Mouse (Mus musculus): ENCODE data around the gene Klrb1. TPM values are rescaled to one million over a fixed set of nuclear protein-coding genes. Genes with fewer than 3 reads are reported as not detected.
A peak's percentile ranks its signal among the peaks of the same experiment; 100 is the strongest.
"Not testable (repeated sequence)": the region's sequence is repeated elsewhere in the genome, so short reads cannot be mapped to it uniquely, and the experiment has no call there.

The Klrb1 gene
- total RNA-seq, 1 experiment, result not detected

DNA sequence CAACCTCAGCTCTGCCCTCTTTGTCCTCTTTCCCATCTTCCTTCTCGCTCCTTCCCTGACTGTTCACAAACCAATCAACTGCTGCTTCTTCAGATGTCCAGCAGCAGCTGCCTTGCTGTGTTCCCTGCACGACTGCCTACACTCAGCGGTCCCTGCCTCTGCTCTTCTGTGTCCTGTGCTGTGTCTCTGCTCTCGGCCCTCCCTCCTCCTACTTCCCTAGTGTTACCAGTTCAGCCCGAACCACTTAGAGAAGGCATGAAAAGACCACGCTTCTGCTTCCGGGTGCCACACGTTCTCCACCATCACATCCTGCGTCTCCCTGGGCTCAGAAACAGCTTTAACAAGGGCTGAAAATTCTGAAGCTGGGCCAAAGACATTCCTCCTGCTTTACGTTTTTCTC lies 31.4 kb upstream of the Klrb1 start:
- DNase-seq (ENCODE audit: low read depth, low spot score); H3K36me3 ChIP-seq (ENCODE audit: control insufficient read depth, insufficient read depth, low read length, poor library complexity, severe bottlenecking); H3K9me3 ChIP-seq (ENCODE audit: control insufficient read depth, insufficient read depth, low read depth, low read length); H3K27ac ChIP-seq (ENCODE audit: insufficient read depth, low read depth, low read length, poor library complexity, severe bottlenecking); H3K4me1 ChIP-seq (ENCODE audit: control insufficient read depth in 2 of 2, insufficient read depth in 2 of 2, low read length in 2 of 2, poor library complexity in 1 of 2); in situ Hi-C loops (cut with MboI; ENCODE audit: low sequenced_read_pairs in 2 of 2, unreplicated experiment in 2 of 2); H3K9ac ChIP-seq (ENCODE audit: insufficient read depth, low read depth, low read length, poor library complexity, severe bottlenecking): not testable (repeated sequence)
- 0 out of 4 replicates have a peak overlapping the region, but pooled peaks of 1 of the 2 experiments have one; percentile 3 for H3K4me3 ChIP-seq (ENCODE audit: insufficient read depth in 1 of 2, low read depth in 1 of 2, low read length in 2 of 2, poor library complexity in 1 of 2, severe bottlenecking in 1 of 2)

DNA sequence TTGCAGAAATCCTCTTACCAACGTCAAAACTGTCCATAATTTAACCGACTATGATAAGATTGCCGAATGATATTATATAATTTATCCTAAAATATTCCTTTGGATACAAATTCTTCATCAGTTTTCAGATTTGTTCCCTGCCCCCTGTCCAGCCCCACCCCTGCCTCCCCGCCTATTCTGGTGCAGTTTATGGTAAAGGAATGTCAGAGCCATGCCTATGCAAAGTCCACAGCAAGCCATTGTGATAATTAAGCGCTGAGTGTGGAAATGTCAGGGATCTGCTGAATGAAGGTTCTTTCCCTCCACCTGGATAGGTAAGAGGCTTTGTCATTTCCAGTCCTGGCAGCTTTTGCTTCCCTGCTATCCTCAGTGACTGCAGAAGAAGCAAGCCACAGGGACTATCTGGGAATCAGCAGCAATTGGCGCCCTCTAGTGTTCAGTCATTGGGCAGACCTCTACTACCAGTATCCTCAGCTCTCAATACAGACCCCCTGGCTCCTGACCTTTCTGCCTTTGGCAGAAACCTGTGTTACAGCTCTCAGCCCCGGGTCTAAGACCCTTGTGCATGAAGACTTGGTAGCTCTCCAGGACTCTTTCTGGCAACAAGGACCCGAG lies 30.9 kb upstream of the Klrb1 start:
- H3K27ac ChIP-seq (ENCODE audit: insufficient read depth, low read depth, low read length, poor library complexity, severe bottlenecking); H3K4me1 ChIP-seq (ENCODE audit: control insufficient read depth in 2 of 2, insufficient read depth in 2 of 2, low read length in 2 of 2, poor library complexity in 1 of 2); H3K36me3 ChIP-seq (ENCODE audit: control insufficient read depth, insufficient read depth, low read length, poor library complexity, severe bottlenecking); H3K9ac ChIP-seq (ENCODE audit: insufficient read depth, low read depth, low read length, poor library complexity, severe bottlenecking); in situ Hi-C loops (cut with MboI; ENCODE audit: low sequenced_read_pairs in 2 of 2, unreplicated experiment in 2 of 2); H3K4me3 ChIP-seq (ENCODE audit: insufficient read depth in 1 of 2, low read depth in 1 of 2, low read length in 2 of 2, poor library complexity in 1 of 2, severe bottlenecking in 1 of 2); DNase-seq (ENCODE audit: low read depth, low spot score); H3K9me3 ChIP-seq (ENCODE audit: control insufficient read depth, insufficient read depth, low read depth, low read length): not testable (repeated sequence)

DNA sequence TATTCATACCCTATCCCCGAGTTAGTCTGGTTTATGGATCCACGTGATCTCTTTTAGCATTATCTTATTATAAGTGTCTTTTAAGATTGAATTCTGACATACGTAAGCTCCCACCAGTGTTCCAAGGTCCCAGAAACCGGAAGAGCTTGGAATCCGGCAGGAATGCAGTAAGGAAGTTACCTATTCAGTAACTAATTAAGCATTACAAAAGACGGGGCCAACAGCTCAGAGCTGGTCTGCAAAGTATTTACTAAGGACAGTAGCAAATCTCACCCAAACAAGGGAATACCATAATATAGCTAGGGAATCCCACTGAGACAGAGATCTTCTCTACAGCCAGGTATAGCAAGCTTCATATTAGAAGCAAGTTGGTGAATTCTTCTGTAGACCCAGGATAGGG lies 24.1 kb upstream of the Klrb1 start:
- H3K36me3 ChIP-seq (ENCODE audit: control insufficient read depth, insufficient read depth, low read length, poor library complexity, severe bottlenecking); H3K4me3 ChIP-seq (ENCODE audit: insufficient read depth in 1 of 2, low read depth in 1 of 2, low read length in 2 of 2, poor library complexity in 1 of 2, severe bottlenecking in 1 of 2); H3K4me1 ChIP-seq (ENCODE audit: control insufficient read depth in 2 of 2, insufficient read depth in 2 of 2, low read length in 2 of 2, poor library complexity in 1 of 2); H3K9me3 ChIP-seq (ENCODE audit: control insufficient read depth, insufficient read depth, low read depth, low read length); DNase-seq (ENCODE audit: low read depth, low spot score); in situ Hi-C loops (cut with MboI; ENCODE audit: low sequenced_read_pairs in 2 of 2, unreplicated experiment in 2 of 2); H3K9ac ChIP-seq (ENCODE audit: insufficient read depth, low read depth, low read length, poor library complexity, severe bottlenecking): not testable (repeated sequence)
- 0 out of 2 replicates have a peak overlapping the region, but pooled peaks have one; percentile 52 for H3K27ac ChIP-seq (ENCODE audit: insufficient read depth, low read depth, low read length, poor library complexity, severe bottlenecking)

DNA sequence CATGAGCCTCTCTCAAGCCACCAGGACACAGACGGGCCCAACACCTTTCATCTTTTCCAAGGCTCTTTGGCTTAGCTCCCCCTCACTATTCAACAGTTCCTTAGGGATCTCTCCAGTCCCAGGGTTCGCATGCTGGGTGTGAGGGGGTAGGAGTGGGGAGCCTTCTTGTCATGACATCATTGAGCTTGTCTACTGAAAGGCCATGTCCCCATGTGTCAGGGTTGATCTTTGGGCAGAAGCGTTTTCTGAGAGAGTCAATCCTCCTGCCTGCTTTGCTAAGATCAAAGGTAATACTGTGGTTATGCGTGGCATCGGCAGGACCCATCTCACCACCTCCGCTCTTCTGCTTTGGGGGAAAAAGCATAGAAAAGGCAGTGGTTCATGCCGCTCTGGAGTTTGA lies 14.6 kb upstream of the Klrb1 start:
- Histone ChIP-seq H3K4me1 (ENCODE audit: control insufficient read depth in 2 of 2, insufficient read depth in 2 of 2, low read length in 2 of 2, poor library complexity in 1 of 2) (no peaks in the 10 kb centered on the region), H3K27ac (ENCODE audit: insufficient read depth, low read depth, low read length, poor library complexity, severe bottlenecking) (no peak overlapping the region), H3K4me3 (ENCODE audit: insufficient read depth in 1 of 2, low read depth in 1 of 2, low read length in 2 of 2, poor library complexity in 1 of 2, severe bottlenecking in 1 of 2) (no peak overlapping the region), H3K9me3 (ENCODE audit: control insufficient read depth, insufficient read depth, low read depth, low read length) (0 out of 2 replicates have a peak, but pooled peaks cover 2% of the 10 kb centered on the region), H3K9ac (ENCODE audit: insufficient read depth, low read depth, low read length, poor library complexity, severe bottlenecking) (no peak overlapping the region), H3K36me3 (ENCODE audit: control insufficient read depth, insufficient read depth, low read length, poor library complexity, severe bottlenecking) (no peaks in the 10 kb centered on the region; the same call in 1 of the 2 replicates)
- no peak for DNase-seq (ENCODE audit: low read depth, low spot score)
- in situ Hi-C loops (cut with MboI; ENCODE audit: low sequenced_read_pairs in 2 of 2, unreplicated experiment in 2 of 2), result no loop called here
- TF ChIP-seq MAFK (IDR thresholded peaks at IDR 0.05; ENCODE audit: insufficient read depth, low read depth, low read length) (no peak), HCFC1 (IDR thresholded peaks at IDR 0.05; ENCODE audit: borderline replicate concordance, insufficient read depth, low read length) (no peak), ZC3H11A (IDR thresholded peaks at IDR 0.05; ENCODE audit: borderline replicate concordance, low read depth, low read length) (no peak), CHD2 (IDR thresholded peaks at IDR 0.05; ENCODE audit: low read depth, low read length) (no peak), ZNF384 (IDR thresholded peaks at IDR 0.05; ENCODE audit: low read depth, low read length) (no peak)

DNA sequence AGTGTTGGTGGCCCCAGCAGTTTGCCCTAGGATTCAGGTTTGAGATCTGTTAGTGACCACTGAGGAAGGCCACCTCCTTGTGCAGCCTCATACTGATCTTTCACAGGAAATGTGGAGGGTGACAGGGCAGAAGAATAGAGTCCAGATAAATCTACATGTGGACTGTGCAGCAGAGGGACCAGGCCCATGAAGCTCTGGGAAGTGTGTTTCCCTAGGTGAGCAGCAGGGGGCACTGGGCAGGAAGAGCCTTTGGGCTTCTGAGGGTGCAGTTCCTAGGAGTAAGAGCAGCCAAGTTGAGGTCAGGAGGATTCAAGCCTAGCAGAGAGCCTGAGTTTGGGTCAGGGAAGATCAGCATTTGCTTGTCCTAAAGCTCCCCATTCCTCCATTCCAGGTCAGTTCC lies 13.2 kb upstream of the Klrb1 start:
- no peak overlapping the region for H3K4me3 ChIP-seq (ENCODE audit: insufficient read depth in 1 of 2, low read depth in 1 of 2, low read length in 2 of 2, poor library complexity in 1 of 2, severe bottlenecking in 1 of 2)
- DNase-seq (ENCODE audit: low read depth, low spot score), result no peak
- no peak overlapping the region for H3K27ac ChIP-seq (ENCODE audit: insufficient read depth, low read depth, low read length, poor library complexity, severe bottlenecking)
- no peaks in the 10 kb centered on the region for H3K4me1 ChIP-seq (ENCODE audit: control insufficient read depth in 2 of 2, insufficient read depth in 2 of 2, low read length in 2 of 2, poor library complexity in 1 of 2)
- H3K36me3 ChIP-seq (ENCODE audit: control insufficient read depth, insufficient read depth, low read length, poor library complexity, severe bottlenecking), result no peaks in the 10 kb centered on the region; the same call in 1 of the 2 replicates
- TF ChIP-seq HCFC1 (IDR thresholded peaks at IDR 0.05; ENCODE audit: borderline replicate concordance, insufficient read depth, low read length) (no peak), MAFK (IDR thresholded peaks at IDR 0.05; ENCODE audit: insufficient read depth, low read depth, low read length) (no peak), CHD2 (IDR thresholded peaks at IDR 0.05; ENCODE audit: low read depth, low read length) (no peak), ZNF384 (IDR thresholded peaks at IDR 0.05; ENCODE audit: low read depth, low read length) (no peak), ZC3H11A (IDR thresholded peaks at IDR 0.05; ENCODE audit: borderline replicate concordance, low read depth, low read length) (no peak)
- no peak overlapping the region for H3K9ac ChIP-seq (ENCODE audit: insufficient read depth, low read depth, low read length, poor library complexity, severe bottlenecking)
- H3K9me3 ChIP-seq (ENCODE audit: control insufficient read depth, insufficient read depth, low read depth, low read length), result 0 out of 2 replicates have a peak, but pooled peaks cover 2% of the 10 kb centered on the region
- in situ Hi-C loops (cut with MboI; ENCODE audit: low sequenced_read_pairs in 2 of 2, unreplicated experiment in 2 of 2), result no loop called here

Data from ES-E14 (cell line).